Mouse (Mus musculus): Measurements from ENCODE around the gene Pomt1.

- TF ChIP-seq CTCF (IDR thresholded peaks at IDR 0.05; ENCODE audit: low read depth) (no peak), EP300 (IDR thresholded peaks at IDR 0.05; ENCODE audit: low read depth) (no peak)
Observed at GRCm38 (mm10) chr2:32187649-32188048, 48.7 kb upstream of the Pomt1 start.
